Mouse (Mus musculus) liver, adult 2 months (tissue): ENCODE results near the gene Tecpr2.

Experiments used
- CTCF ChIP-seq: fragments of 200-500 bp; IDR thresholded peaks from 2 replicates; pipeline ENCODE4 v1.5.1; 2011; ENCODE audit warnings: low read depth, low read length, control low read depth
- POLR2A ChIP-seq: fragments of 200-500 bp; IDR thresholded peaks from 2 replicates; pipeline ENCODE4 v1.6.1; 2011; ENCODE audit warnings: low read length, control low read depth; ENCODE audit not compliant: insufficient read depth; ENCODE audit errors: extremely low read depth

GRCm38 (mm10) chr12:110951236-110951635 is 62.2 kb downstream of the Tecpr2 start:
- TF ChIP-seq POLR2A (no peak), CTCF (no peak)
